Mouse (Mus musculus): Measurements from ENCODE around the gene Axin2. TPM values are rescaled to one million over a fixed set of nuclear protein-coding genes. Genes with fewer than 3 reads are reported as not detected.

Gene Axin2
- total and polyA plus RNA-seq, 2 experiments from 2014 or later: 6.0 to 38.0 TPM

GRCm38 (mm10) chr11:108945666-108946065 lies 25.5 kb downstream of the Axin2 start:
- H3K9me3 ChIP-seq (ENCODE audit: low read length): no peaks in the 10 kb centered on the region
- H3K9ac ChIP-seq (replicated peaks; ENCODE audit: low read length): no peak overlapping the region
- H3K36me3 ChIP-seq (ENCODE audit: insufficient read depth, low read length): peaks cover 45% of the 10 kb centered on the region
- peaks cover 10% of the 10 kb centered on the region; the same call in 1 of the 2 replicates for H3K4me1 ChIP-seq (ENCODE audit: insufficient read depth, low read length)
- DNase-seq (ENCODE audit: low spot score) (no peak), ATAC-seq (no peak)
- no peak overlapping the region for H3K4me3 ChIP-seq (ENCODE audit: low read length)
- TF ChIP-seq CTCF (IDR thresholded peaks at IDR 0.05; ENCODE audit: low read depth): no peak
- H3K4me2 ChIP-seq (ENCODE audit: low read depth, low read length): no peak overlapping the region
- no peaks in the 10 kb centered on the region for H3K27me3 ChIP-seq (ENCODE audit: insufficient read depth, low read length)
- H3K27ac ChIP-seq: no peak overlapping the region
- WGBS: 72% methylated on average over 9 of the region's 9 CpGs

- Histone ChIP-seq H3K9ac (replicated peaks; ENCODE audit: low read length) (no peak overlapping the region), H3K4me3 (ENCODE audit: low read length) (no peak overlapping the region), H3K4me1 (ENCODE audit: insufficient read depth, low read length) (peaks cover 10% of the 10 kb centered on the region; the same call in 1 of the 2 replicates), H3K9me3 (ENCODE audit: low read length) (no peaks in the 10 kb centered on the region), H3K27ac (no peak overlapping the region), H3K4me2 (ENCODE audit: low read depth, low read length) (no peak overlapping the region), H3K27me3 (ENCODE audit: insufficient read depth, low read length) (no peaks in the 10 kb centered on the region), H3K36me3 (ENCODE audit: insufficient read depth, low read length) (peaks cover 40% of the 10 kb centered on the region)
- DNase-seq (ENCODE audit: low spot score): peak; percentile 53
- 49% methylated on average over 20 of the region's 20 CpGs for WGBS
- ATAC-seq: no peak
- TF ChIP-seq CTCF (IDR thresholded peaks at IDR 0.05; ENCODE audit: low read depth): no peak
These were observed 27.5 kb downstream of the Axin2 start for GRCm38 (mm10) chr11:108947425-108948184.

GRCm38 (mm10) chr11:108948501-108948900 lies 28.4 kb downstream of the Axin2 start:
- H3K27me3 ChIP-seq (ENCODE audit: insufficient read depth, low read length): no peaks in the 10 kb centered on the region
- peaks cover 36% of the 10 kb centered on the region for H3K36me3 ChIP-seq (ENCODE audit: insufficient read depth, low read length)
- no peak overlapping the region for H3K4me3 ChIP-seq (ENCODE audit: low read length)
- peak overlapping the region; percentile 45; the same call in 1 of the 2 replicates for H3K27ac ChIP-seq
- peaks cover 10% of the 10 kb centered on the region; the same call in 1 of the 2 replicates for H3K4me1 ChIP-seq (ENCODE audit: insufficient read depth, low read length)
- H3K9ac ChIP-seq (replicated peaks; ENCODE audit: low read length): no peak overlapping the region
- ATAC-seq (no peak), DNase-seq (ENCODE audit: low spot score) (no peak)
- no peak overlapping the region for H3K4me2 ChIP-seq (ENCODE audit: low read depth, low read length)
- no peak for TF ChIP-seq CTCF (IDR thresholded peaks at IDR 0.05; ENCODE audit: low read depth)
- WGBS: 65% methylated on average over 7 of the region's 7 CpGs
- no peaks in the 10 kb centered on the region for H3K9me3 ChIP-seq (ENCODE audit: low read length)

- ATAC-seq (peak; percentile 35; the same call in 1 of the 2 replicates), DNase-seq (ENCODE audit: low spot score) (no peak)
- Histone ChIP-seq H3K4me3 (ENCODE audit: low read length) (no peak overlapping the region), H3K4me2 (ENCODE audit: low read depth, low read length) (no peak overlapping the region), H3K9ac (replicated peaks; ENCODE audit: low read length) (no peak overlapping the region), H3K27ac (peak overlapping the region; percentile 45; the same call in 1 of the 2 replicates), H3K27me3 (ENCODE audit: insufficient read depth, low read length) (no peaks in the 10 kb centered on the region), H3K9me3 (ENCODE audit: low read length) (no peaks in the 10 kb centered on the region), H3K36me3 (ENCODE audit: insufficient read depth, low read length) (peaks cover 32% of the 10 kb centered on the region), H3K4me1 (ENCODE audit: insufficient read depth, low read length) (peaks cover 10% of the 10 kb centered on the region; the same call in 1 of the 2 replicates)
- no peak for TF ChIP-seq CTCF (IDR thresholded peaks at IDR 0.05; ENCODE audit: low read depth)
- 53% methylated on average over 10 of the region's 10 CpGs for WGBS
These were observed 28.8 kb downstream of the Axin2 start for GRCm38 (mm10) chr11:108948931-108949330.

GRCm38 (mm10) chr11:108952343-108952742 lies 32.2 kb downstream of the Axin2 start:
- Histone ChIP-seq H3K27ac (no peak overlapping the region), H3K4me1 (ENCODE audit: insufficient read depth, low read length) (peaks cover 10% of the 10 kb centered on the region; the same call in 1 of the 2 replicates), H3K9ac (replicated peaks; ENCODE audit: low read length) (no peak overlapping the region), H3K27me3 (ENCODE audit: insufficient read depth, low read length) (no peaks in the 10 kb centered on the region), H3K9me3 (ENCODE audit: low read length) (no peaks in the 10 kb centered on the region; the same call in 1 of the 2 replicates), H3K4me3 (ENCODE audit: low read length) (no peak overlapping the region), H3K4me2 (ENCODE audit: low read depth, low read length) (no peak overlapping the region), H3K36me3 (ENCODE audit: insufficient read depth, low read length) (peaks cover 3% of the 10 kb centered on the region; the same call in 1 of the 2 replicates)
- ATAC-seq (no peak), DNase-seq (ENCODE audit: low spot score) (no peak)
- 46% methylated on average over 5 of the region's 5 CpGs for WGBS
- TF ChIP-seq CTCF (IDR thresholded peaks at IDR 0.05; ENCODE audit: low read depth): no peak

GRCm38 (mm10) chr11:108955943-108956342 lies 35.8 kb downstream of the Axin2 start:
- Histone ChIP-seq H3K4me1 (ENCODE audit: insufficient read depth, low read length) (0 out of 2 replicates have a peak, but pooled peaks cover 7% of the 10 kb centered on the region), H3K4me2 (ENCODE audit: low read depth, low read length) (no peak overlapping the region), H3K9me3 (ENCODE audit: low read length) (no peaks in the 10 kb centered on the region; the same call in 1 of the 2 replicates), H3K27ac (no peak overlapping the region), H3K36me3 (ENCODE audit: insufficient read depth, low read length) (peaks cover 2% of the 10 kb centered on the region; the same call in 1 of the 2 replicates), H3K4me3 (ENCODE audit: low read length) (no peak overlapping the region), H3K9ac (replicated peaks; ENCODE audit: low read length) (no peak overlapping the region), H3K27me3 (ENCODE audit: insufficient read depth, low read length) (no peaks in the 10 kb centered on the region)
- 90% methylated on average over 4 of the region's 4 CpGs for WGBS
- no peak for ATAC-seq
- no peak for TF ChIP-seq CTCF (IDR thresholded peaks at IDR 0.05; ENCODE audit: low read depth)
- DNase-seq (ENCODE audit: low spot score): no peak

Measured in hindbrain, postnatal 0 days (tissue).